Mouse (Mus musculus): Measurements from ENCODE around the gene Wwp2.
A peak's percentile ranks its signal among the peaks of the same experiment; 100 is the strongest.

Gene Wwp2

DNA sequence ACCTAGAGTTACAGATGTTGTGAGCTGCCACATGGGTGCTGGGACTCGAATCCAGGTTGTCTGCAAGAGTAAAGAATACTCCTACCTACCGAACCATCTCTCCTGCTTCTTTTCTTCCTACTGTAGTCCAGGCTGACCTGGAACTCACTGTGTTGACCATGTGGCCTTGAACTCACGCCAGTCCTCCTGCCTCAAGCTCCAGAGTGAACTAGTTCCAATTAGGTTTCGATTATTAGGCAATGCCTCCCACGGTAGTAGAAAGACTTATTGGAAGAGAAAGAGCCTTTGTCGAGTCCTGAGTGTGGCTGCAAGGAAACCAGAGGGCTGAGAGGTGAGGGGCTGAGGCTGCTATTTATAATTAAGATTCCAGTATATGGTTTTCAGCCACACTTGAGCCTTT lies 42.6 kb downstream of the Wwp2 start:
- DNase-seq: no peak

DNA sequence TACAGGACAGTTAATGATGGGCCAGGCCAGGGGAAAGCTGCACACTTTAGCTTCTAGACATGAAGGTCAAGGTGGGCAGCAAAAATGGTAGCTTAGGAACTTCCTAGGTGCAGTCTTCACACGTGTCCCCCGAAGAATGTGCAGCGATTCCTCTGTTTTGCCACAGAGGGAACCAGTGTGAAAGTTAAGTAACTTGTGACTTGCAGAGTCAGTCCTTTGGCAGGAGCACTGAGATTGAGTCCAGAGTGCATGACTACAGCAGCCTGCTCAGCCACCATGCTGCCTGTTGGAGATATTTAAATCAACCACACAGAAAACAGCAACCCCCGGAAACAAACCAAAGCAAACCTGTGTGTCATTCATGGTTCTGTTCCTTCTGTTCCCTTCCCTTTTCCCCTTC lies 44.3 kb downstream of the Wwp2 start:
- no peak for DNase-seq

DNA sequence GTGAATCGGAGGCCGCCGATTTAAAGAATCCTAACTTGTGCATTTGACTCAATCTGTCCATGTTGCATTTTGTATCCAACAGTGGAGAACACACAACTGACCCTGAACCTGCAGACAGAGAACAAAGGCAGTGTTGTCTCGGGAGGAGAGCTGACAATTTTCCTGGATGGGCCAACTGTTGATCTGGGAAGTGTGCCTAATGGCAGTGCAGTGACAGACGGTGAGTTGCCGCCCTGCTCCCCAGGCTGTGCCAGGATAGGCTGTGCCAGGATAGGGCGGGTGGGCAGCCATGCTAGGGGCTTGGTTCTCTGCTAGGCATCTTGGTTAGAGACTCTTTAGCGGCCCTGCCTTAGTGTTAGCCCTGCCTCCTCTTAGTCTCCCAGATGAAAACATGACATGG lies 47.1 kb downstream of the Wwp2 start:
- peak; percentile 32 for DNase-seq

DNA sequence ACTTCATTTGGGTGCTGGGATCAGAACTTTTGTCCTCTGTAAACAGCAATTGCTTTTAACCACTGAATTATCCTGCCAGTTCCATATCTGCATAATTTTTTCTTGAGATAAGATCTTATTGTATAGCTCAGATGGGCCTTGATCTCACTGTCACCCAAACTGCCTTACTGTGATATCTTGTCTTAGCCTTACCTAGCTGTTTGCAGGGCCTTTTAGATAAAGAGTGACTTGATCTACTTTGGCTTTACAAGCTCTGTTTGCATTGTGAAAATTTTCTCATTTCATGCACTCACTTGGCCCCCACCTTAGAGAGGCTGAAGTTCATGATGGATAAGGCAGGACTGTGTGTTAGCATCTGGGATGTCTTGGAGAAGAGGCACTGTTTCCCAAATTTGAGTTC lies 48.8 kb downstream of the Wwp2 start:
- DNase-seq: no peak

DNA sequence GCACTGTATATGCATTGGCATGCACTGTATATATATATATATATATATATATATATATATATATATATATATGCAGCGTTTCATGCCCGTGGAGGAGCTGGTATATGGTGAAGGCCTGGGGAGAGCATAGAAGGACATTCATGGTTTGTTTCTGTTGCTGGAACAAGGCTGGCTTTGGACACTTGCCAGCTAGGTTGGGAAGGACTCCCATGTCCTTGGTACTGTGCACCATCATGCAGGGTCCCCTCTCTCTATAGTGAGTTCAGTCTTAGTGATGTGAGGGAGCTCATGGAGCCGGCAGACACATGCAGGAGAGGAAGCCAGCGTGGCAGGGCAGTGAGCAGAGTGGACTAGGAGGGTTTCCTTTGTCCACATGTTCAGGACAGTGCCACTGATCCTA lies 52.4 kb downstream of the Wwp2 start:
- DNase-seq: no peak

DNA sequence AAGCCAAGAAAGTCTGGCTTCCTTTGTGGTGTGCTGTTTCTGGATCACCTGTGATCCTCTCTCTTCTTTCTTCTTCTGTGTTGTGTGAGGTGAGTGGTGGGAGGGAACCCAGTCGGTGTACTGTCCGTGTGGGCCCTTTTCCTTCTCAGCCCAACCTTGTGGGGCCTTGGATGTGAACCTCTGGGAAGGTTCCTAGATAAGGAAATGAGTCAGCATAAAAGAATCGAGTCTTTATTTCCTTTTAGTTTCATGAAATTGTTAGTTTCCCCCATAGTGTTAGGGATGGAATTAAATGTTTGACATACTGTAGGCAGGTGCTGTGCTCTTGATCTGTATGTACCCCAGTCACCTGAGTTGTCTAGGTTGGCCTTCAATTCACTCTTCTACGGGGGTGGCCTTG lies 52.9 kb downstream of the Wwp2 start:
- no peak for DNase-seq

DNA sequence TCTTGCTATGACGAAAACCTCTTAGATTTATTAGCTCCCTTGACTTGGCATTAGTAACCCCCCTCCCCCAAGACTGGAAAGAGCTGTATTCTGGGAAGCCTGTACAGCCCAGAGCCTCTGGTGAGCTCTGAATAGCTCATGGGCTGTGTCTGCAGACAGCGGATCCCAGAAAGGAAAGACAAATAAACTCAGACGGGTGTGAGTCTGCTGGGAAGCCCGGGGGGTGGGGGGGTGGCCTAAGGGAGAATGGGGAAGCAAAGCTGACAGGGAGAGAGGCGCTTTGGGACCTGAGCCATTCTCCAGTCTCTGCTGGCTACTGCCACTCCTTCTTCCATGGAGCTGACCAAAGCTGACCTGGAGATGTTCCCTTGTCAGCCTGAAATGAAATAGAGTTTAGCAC lies 53.8 kb downstream of the Wwp2 start:
- no peak for DNase-seq

DNA sequence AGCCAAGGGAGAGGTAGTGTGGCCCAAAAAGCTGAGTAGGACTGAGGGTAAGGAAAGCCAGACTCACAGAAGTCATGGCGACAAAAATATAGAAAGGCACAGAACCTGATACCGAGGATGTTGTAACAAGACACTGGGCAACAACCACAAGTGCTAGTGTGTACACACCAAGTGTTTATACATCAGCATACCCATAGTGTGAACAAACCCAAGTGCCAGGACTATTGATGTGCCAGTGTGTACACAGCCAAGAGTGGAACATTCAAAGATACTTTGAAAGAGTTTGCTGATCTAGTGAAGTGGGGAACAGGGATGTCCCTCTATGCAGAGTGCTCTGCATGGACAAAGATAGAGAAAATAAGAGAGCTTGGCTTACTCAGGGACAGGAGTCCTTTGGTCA lies 54.5 kb downstream of the Wwp2 start:
- DNase-seq: no peak

DNA sequence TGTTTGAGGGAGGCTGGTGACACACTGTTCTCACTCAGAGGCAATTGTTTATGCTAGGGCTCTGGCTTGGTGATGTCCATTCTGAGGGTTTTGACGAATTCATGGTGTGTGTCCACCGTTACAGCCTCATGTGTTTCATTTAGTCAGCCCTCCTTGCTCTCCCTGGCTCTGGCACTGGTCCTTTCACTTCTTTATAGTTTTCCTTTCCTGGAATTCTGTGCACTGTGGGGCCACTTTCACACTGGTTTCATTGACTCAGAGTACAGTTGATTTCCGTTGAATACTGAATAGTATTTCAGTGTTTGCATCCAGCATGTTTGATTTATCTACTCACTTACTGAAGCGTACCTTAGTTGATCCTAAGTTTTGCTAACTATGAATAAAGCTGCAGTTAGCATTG lies 55.0 kb downstream of the Wwp2 start:
- DNase-seq: no peak

DNA sequence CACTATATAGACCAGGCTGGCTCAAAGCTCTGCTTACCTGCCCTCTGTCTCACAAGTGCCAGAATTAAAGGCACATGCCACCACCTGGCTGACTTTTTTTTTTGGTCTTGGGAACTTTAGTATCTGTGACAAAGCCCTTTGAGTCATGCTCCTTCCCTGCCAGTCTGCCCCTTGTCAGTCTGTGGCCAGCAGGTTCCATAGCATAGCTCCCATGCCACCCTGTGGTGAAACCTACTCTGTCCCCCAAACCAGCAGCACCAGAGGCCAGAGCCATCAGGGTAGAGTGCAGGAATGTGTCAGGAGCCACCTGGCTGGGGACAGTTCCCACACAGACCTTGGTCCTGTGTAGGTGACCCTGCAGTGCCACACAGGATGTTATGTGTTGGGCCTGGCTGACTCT lies 55.7 kb downstream of the Wwp2 start:
- DNase-seq: no peak

DNA sequence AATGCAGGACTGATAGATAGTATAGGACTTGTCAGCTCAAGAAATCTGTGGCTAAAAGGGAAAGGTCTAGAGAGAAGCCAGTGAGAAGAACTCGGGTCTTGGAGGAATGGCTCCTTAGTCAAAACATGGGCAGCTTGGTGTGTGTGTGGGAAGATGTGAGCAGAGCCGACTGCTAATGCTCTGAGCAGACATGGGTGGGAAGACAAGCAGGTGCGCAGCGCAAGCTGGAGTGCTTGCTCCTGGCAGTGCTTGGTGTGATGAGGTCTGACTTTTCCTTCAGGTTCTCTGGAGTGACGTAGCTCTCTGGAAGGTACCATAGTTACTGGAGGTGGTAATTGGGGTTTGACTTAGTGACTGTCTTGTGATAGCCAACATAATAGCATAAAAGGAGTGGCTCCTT lies 56.6 kb downstream of the Wwp2 start:
- DNase-seq: no peak

DNA sequence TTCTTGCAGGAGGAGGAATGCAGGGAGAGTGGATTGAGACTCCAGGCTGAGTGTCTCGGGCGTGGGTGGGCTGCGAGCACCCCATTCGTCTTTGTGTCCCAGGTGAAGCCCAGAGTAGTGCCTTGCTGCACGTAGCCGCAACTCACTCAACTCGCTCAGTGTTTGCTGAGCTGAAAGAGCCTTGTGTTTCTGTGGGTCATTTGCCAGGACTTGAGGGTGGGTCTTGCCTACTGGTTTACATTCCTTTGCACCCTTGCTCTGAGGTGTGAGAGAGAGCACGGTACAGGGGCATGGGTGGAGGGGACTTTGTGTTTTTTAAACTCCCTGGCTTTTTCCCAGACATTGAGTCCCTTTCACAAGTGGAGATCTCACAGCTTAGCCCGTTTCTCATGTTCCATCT lies 59.3 kb downstream of the Wwp2 start:
- no peak for DNase-seq

DNA sequence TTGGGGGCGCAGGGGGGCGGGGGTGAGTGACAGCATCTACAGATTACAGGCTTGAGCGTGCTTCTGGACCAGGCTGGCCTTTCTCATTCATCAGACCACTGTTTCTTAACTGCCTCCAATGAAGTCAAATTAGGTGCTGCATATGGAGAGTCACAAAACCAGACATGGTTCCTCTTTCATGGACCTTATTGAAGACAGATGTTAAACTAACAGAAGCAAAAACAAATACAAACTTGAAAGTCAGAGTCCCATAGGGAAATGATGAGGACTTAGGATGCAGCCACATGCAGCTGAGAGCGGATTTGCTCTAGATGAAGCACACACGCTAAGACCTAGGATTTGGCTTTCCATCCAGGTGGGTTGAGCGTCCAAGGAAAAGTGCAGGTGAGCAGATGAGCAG lies 61.5 kb downstream of the Wwp2 start:
- no peak for DNase-seq

DNA sequence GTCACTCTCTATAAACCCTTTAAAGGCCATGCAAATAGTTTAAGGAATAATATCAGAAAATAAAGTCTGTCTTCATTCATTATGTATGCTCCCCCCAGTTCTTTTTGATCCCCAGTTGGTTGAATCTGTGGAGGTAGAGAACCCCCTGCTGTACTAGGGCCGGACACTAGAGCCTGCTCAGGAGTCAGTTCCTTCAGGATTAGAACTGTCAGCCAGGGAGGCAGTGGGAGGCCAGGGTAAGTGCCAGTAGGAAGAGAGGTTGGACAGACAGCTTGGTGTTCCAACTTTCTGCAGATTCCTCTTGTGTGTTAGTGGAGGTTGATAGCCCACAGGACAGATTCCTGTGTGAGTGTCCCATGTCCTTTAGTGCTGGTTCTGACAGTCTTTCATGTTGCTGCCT lies 62.2 kb downstream of the Wwp2 start:
- DNase-seq: no peak

DNA sequence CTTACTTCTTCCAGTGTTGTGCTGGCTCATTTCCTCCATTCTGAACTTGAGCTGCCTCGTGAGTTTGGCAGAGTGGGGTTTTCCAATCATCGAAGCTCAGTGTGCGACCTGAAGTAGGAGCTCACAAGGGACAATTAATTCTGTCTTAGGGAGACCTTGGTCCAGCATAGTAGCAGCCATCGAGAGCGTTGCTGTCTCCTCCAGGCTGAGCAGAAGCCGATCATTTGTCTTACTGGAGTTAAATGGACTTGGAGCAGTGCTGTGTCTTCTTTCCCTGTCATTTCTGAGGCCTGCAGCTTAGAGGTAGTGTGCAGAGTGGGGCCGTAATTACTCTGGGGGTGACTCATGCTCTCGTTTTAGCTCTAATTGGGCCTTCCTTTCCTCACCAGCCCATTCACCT lies 62.6 kb downstream of the Wwp2 start:
- no peak for DNase-seq

DNA sequence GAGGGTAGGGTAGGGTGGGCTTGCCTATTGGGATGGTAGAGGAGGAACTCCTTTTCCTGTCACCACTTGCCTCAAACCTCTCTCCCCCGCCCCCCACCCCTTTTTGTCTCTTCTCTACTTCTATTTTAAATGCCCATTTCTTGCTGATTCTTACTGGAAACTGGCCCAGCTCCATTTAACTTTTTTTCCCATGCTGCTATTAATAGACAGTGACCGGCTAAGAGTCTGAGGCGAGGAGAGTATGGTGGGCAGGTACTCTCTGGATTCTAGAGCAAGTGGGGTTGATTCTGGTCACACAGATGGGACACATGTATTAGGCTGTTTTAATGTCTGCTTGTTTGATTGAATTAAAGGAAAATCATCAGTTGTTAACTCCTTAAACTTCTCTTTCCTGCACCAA lies 63.4 kb downstream of the Wwp2 start:
- DNase-seq: no peak

DNA sequence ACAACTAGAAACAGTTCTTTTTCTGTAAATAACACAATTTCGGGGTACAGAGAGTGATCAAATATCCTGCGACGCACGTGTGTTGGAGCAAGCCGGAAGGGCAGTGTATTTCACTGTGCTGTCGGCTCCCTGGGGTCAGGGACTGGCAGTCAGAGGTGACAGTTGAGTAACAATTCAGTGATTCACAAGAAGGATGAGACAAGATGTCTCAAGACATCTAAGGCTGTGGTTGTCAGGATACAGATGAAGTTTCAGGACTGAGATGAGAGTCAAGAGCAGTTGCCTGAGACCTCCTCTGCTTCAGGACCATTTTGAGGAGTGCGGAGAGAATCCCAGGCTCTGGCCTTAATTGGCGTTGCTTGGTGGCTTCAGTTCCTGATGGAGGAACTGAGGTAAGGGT lies 66.2 kb downstream of the Wwp2 start:
- DNase-seq: no peak

DNA sequence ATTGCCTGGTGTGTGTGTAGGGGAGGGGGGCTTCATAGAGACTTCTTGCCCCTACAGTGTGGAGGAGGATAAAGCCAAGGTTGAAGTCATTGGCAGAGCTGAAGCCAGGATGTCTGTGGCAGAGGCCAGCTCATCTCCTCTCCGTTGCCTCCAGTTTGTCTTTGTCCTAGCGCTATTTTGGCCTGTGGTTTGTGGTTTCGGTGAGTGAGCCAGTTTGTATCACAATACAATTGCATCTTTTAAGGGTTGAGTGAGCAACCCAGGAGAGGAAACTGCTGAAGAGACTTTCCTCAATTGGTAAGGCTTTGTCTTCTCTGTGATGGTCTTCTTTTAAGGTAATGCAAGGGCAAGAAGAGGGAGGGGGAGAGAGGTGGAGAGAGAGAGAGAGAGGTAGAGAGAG lies 66.8 kb downstream of the Wwp2 start:
- no peak for DNase-seq

DNA sequence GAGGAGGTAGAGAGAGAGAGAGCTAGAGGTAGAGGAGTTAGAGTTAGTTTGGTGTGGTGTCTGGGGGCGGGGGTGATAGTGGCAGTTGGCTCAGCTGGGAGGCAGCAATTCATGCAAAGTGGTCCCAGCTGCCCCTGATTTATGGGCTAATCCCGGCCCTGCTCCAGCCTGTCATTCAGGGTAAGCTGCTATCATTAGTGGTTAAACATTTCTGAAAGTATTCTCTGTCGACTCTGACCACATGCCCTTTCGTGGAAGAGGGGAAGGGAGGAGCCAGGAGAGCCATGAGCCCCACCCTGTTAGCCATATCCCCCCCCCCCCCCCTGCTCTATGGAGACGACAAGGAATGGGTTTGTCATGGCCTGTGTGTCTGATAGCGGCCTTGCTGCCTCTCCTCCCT lies 67.2 kb downstream of the Wwp2 start:
- no peak for DNase-seq

DNA sequence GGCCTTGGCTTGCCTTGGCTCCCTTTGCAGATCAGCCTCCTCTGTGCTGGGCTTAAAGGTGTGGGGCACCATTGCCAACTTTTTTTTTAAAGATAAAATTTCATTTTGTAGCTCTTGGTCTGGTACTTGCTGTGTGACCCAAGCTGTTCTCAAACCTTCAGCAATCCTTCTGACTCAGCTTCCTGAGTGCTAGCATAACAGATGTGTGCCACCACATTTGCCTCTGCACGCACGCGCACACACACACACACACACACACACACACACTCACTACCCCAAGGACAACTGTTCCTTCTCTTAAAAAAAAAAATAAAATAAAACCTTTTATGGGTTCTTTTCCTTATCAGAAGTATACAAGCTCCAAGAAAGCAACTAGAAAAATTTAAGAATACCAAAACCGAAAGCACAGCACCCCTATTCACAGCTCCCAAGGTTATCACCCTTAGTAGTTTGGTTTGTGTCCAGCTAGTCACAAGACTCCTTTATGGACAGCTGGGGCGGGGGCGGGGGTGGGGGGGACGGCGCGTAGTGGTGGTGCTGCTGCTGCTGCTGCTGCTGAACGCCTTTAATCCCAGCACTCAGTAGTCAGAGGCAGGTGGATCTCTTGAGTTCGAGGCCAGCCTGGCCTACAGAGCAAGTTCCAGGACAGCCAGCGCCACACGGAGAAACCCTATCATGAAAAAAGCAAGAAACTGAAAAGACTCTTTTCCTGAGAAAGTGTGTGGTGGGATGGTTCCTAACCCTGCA lies 68.2 kb downstream of the Wwp2 start:
- no peak for DNase-seq

DNA sequence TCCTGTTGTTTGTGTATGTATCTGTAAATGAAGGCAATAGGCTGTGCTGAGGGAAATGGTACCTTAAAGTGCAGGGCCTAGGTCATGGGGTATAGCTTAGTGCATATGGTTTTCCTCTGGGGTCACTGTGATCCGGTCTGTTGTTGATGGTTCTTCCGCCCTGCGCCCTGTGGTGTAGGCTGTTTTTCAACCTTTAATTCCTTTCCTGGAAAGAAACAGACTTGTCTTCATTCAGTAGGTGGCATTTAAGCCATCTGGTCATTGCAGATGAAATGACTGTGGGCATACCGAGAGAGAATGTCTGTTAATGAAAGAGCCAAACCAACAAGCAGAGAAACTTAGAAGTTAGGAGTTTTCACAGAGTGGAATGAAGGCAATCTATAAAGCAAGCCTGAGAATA lies 69.1 kb downstream of the Wwp2 start:
- DNase-seq: no peak

DNA sequence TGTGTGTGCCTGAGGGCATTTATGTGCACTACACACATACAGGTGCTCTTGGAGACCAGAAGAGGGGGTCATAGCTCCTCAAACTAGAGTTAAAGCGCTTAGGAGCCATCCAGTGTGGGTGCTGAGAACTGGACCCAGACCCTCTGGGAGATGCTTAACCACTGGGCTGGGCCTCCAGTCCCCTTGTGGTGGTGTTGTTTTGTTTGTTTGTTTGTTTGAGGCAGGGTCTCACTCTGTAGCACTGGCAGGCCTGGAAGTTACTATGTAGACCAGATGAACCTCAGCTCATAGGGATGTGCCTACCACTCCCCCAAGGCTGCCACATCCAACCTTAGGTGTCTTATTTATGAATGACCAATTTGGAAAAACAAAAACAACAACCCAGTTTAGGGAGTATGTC lies 70.9 kb downstream of the Wwp2 start:
- no peak for DNase-seq

DNA sequence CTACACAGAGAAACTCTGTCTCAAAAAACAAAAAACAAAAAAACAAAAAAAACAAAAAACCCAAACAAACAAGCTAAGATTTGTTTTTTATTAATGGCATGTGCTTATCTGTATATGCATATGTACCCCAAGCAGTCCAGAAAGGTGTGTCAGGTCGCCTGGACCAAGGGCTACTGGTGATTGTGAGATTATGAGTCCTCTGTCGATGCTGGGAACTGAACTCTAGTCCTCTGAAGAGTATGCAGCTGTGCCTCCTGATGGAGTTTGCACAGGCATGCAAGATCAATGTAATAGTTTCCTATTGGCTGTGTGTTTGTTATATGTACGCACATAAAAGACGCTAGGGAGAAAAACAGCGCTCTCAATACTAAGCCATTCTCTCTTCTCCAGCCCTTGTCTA lies 74.0 kb downstream of the Wwp2 start:
- no peak for DNase-seq

DNA sequence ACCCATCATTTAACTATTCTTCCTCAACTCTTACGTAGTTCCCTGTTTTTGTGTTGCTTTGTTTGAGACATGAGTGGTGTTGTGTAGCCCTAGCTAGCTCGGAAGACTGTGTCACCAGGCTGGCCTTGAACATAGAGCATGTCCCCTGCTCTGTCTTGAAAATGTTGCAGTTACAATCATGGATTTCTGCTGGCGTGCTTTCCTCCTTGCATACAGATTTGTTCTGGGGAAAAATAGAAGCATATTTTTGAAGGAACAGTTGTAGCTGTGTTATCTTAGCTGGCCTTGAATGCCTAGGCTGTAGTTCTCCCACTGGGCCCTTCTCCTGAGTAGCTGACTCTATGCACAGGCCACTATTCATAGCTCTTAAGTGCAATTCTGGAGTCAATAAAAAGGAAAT lies 74.6 kb downstream of the Wwp2 start:
- no peak for DNase-seq

DNA sequence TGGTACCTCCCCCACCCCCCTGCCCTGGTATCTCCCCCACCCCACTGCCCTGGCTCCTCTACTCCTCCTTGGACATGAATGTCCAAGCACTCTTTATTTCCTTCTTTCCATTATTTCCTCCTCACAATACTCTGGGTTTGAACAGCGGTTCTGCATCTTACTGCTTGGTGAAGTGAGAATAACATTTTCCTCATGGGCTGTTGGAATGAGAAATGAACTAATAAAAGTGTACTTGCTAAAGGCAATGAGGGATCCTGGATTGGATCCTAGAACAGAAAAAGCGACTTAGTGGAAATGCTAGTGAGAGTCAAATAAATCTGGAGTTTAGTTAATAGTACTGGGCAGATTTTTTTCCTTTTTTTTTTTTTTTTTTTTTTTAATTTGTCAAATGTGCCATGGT lies 77.1 kb downstream of the Wwp2 start:
- DNase-seq: no peak
